Mouse (Mus musculus): ENCODE results near the gene Igsf11.

DNA sequence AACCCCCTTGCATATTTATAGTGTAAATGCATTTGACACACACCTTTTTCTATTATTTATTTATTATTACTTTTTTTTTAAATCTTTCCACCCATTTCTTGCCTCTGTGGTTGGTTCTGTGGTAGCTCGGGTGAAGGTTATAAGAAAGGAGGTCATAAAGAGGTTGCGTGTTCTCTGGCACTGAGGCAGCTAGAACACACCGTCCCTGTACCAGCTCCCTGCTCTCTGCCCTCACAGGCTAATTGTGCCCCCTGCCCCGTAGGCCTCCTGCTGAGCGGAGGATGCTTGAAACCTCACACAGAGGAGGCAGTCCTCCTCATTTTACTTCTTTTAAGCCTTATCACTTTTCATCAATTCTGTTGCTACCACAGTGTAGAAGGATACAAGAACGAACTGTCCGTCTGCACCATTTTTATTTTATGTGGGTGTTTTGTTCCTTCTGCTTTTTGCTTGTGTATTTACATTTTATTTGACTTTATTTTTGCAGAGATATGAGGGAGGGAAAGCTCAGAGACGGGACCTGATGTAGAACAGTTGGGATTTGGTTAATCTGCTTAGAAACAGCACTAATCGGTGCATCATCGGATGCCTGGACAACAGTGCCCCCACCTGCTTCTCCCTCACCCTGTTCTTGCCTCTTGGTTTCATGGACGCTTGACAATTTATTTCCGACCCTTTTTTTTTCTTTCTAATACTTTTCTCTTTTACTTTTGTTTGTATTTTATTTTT lies 90.2 kb downstream of the Igsf11 start:
- no peak for TF ChIP-seq EP300 (IDR thresholded peaks at IDR 0.05; ENCODE audit: low read depth in 1 of 2, low read length in 2 of 2)
- no peak for TF ChIP-seq ELF1 (IDR thresholded peaks at IDR 0.05; ENCODE audit: low read depth, low read length)
- TF ChIP-seq MAFK (IDR thresholded peaks at IDR 0.05; ENCODE audit: borderline replicate concordance, low read depth, low read length) = no peak
- no peak for TF ChIP-seq POLR2AphosphoS2 (IDR thresholded peaks at IDR 0.05; ENCODE audit: low read length)
- TF ChIP-seq CTCF (IDR thresholded peaks at IDR 0.05 in 2 of 3, conservative IDR thresholded peaks at IDR 0.05 in 1 of 3; ENCODE audit: control insufficient read depth in 1 of 3, insufficient read depth in 1 of 3, low read depth in 2 of 3, low read length in 3 of 3, poor library complexity in 1 of 3, severe bottlenecking in 1 of 3) = no peak
- no peak for TF ChIP-seq POLR2A (IDR thresholded peaks at IDR 0.05; ENCODE audit: control insufficient read depth in 1 of 2, insufficient read depth in 1 of 2, low read depth in 1 of 2, low read length in 2 of 2, poor library complexity in 1 of 2)
- no peak for TF ChIP-seq BHLHE40 (IDR thresholded peaks at IDR 0.05; ENCODE audit: borderline replicate concordance, low read depth, low read length)
- TF ChIP-seq MAX (IDR thresholded peaks at IDR 0.05; ENCODE audit: low read length) = no peak
- TF ChIP-seq TBP (IDR thresholded peaks at IDR 0.05; ENCODE audit: low read depth, low read length) = no peak
- no peak for TF ChIP-seq MYC (IDR thresholded peaks at IDR 0.05; ENCODE audit: low read depth, low read length)
- no peak for TF ChIP-seq GATA1 (IDR thresholded peaks at IDR 0.05; ENCODE audit: low read depth, low read length)
- TF ChIP-seq ZC3H11A (IDR thresholded peaks at IDR 0.05; ENCODE audit: low read depth, low read length) = no peak
- TF ChIP-seq MAZ (IDR thresholded peaks at IDR 0.05; ENCODE audit: low read depth, low read length) = no peak
